Mouse (Mus musculus) stomach, postnatal 0 days (tissue): ENCODE results near the gene Serpina1a. TPM values are rescaled to one million over a fixed set of nuclear protein-coding genes. Genes with fewer than 3 reads are reported as not detected.
"Not testable (repeated sequence)": the region's sequence is repeated elsewhere in the genome, so short reads cannot be mapped to it uniquely, and the experiment has no call there.

ENCODE experiments used
- ATAC-seq: fragments of 200-750 bp; cut with Nextera tagmentation; 2 replicates; pipeline ENCODE4 v1.8.0; 2017; ENCODE audit not compliant: low FRiP score, low TSS enrichment
- DNase-seq: peaks from one replicate; pipeline ENCODE4 v3.0.0-alpha.2; 2016; ENCODE audit warnings: low spot score
- H3K27ac ChIP-seq: fragments of 300-500 bp; sonication (generic); replicated peaks from 2 replicates; pipeline ENCODE4 v1.5.1; 2014; ENCODE audit warnings: mild to moderate bottlenecking, control low read depth
- H3K27me3 ChIP-seq: fragments of 300-500 bp; sonication (generic); 2 replicates; pipeline ENCODE4 v1.6.1; 2014; ENCODE audit warnings: low read length; ENCODE audit not compliant: control insufficient read depth, insufficient read depth
- H3K36me3 ChIP-seq: fragments of 300-500 bp; sonication (generic); 2 replicates; pipeline ENCODE4 v1.6.1; 2014; ENCODE audit warnings: low read length, mixed read lengths; ENCODE audit not compliant: control insufficient read depth, insufficient read depth
- H3K4me1 ChIP-seq: fragments of 300-500 bp; sonication (generic); replicated peaks from 2 replicates; pipeline ENCODE4 v1.6.1; 2014; ENCODE audit warnings: antibody characterized with exemption; ENCODE audit not compliant: control insufficient read depth, insufficient read depth
- H3K4me2 ChIP-seq: fragments of 300-500 bp; sonication (generic); replicated peaks from 2 replicates; pipeline ENCODE4 v1.6.1; 2014; ENCODE audit warnings: low read depth, mild to moderate bottlenecking, control low read depth, moderate library complexity
- H3K4me3 ChIP-seq: fragments of 300-500 bp; sonication (generic); 2 replicates; pipeline ENCODE4 v1.5.1; 2014; ENCODE audit warnings: low read depth, low read length, control low read depth
- H3K9ac ChIP-seq: fragments of 300-500 bp; sonication (generic); 2 replicates; pipeline ENCODE4 v1.6.1; 2014; ENCODE audit warnings: mild to moderate bottlenecking, low read length, control low read depth, mixed read lengths
- H3K9me3 ChIP-seq: fragments of 300-500 bp; sonication (generic); 2 replicates; pipeline ENCODE4 v1.6.1; 2016; ENCODE audit warnings: low read length; ENCODE audit not compliant: control insufficient read depth
- WGBS: fragments of 180-500 bp; shearing (Covaris S2); extraction: QIAGEN DNeasy Blood & Tissue Kit; methylation state at CpG from one replicate; pipeline ENCODE4 v1.1.7; 2014; 5-methylcytosine and 5-hydroxymethylcytosine counted together
- polyA plus RNA-seq: library from polyadenylated mRNA; unstranded; fragments of >200 nt; fragmentation: Nextera tagmentation; extraction: Ambion mirVana; gene quantifications from 2 replicates; pipeline ENCODE4 v1.2.1, GENCODE M21; 2015

The Serpina1a gene
- 3.5 and 6.7 TPM in 2 replicates for polyA plus RNA-seq

DNA sequence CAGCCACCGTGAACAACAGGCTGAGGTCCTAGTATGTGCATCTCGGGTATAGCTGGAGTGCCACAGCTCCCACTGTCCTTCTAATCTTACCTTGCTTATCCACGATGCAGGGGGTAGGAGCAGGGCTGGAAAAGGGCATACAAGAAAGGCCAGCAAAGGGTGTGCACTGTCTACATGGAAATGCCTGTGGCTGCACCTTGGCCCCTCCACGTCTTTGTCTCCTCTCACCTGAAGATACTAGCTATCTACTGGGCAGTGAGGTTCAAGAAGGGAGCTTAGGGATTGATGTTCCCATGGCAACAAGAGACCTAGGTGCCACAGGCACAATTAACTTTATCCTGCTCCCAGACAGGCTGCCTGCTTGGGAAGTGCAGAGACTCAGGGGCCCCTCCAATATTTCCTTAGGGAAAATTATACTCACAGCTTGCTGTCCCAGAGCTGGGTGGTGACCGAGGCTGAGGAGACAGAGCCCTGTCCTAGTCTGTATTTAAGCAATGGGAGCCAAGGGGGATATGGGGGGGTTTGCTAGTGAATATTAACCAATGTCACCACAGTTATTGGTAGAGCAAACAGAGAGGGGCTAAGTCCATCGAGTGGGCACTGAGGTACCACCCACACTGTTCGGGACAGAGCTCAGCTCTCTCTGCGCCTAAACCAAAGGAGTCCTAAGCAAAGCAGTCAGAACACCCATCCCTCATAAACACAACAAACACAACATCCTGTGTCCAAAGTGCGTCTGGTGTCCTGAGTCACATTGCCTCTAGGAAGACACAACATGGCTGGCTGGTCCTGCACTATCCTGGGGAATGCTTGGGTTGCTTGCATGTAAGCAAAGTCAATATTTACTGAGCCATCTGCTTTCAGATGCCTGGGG is at the start of gene Serpina1a:
TSS of gene Serpina1a (minus strand) at position 462 of the 874 bp plus-strand sequence.
- ATAC-seq, H3K4me1 ChIP-seq, H3K27me3 ChIP-seq, H3K9ac ChIP-seq, DNase-seq, H3K4me3 ChIP-seq, H3K36me3 ChIP-seq, H3K4me2 ChIP-seq, H3K27ac ChIP-seq, H3K9me3 ChIP-seq: not testable (repeated sequence)
- WGBS = 65% methylated on average over 9 of the region's 9 CpGs

DNA sequence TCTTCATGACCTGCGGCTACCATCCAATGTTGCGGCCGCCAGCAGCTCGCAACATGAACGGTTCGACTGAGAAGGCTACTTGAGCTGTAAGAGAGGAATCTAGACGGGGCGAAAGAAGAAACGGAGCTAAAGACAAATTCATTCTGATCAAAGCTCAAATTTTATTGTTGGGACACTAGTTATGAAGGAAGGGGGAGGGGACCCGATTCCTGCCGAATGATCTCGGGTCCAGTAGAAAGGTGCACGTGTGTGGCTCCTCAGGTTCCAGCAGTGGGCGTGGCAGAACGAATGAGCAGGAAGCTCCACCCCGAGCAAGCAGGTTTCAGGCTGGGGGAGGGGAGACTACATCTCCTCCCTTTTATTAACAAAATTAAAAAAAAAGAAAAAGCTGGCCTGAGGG is 45.8 kb upstream of the Serpina1a start:
- H3K27me3 ChIP-seq, H3K4me3 ChIP-seq, H3K4me2 ChIP-seq, H3K4me1 ChIP-seq, H3K9ac ChIP-seq, ATAC-seq, H3K27ac ChIP-seq, H3K9me3 ChIP-seq, DNase-seq, H3K36me3 ChIP-seq: not testable (repeated sequence)
- WGBS = 87% methylated on average over 10 of the region's 16 CpGs

DNA sequence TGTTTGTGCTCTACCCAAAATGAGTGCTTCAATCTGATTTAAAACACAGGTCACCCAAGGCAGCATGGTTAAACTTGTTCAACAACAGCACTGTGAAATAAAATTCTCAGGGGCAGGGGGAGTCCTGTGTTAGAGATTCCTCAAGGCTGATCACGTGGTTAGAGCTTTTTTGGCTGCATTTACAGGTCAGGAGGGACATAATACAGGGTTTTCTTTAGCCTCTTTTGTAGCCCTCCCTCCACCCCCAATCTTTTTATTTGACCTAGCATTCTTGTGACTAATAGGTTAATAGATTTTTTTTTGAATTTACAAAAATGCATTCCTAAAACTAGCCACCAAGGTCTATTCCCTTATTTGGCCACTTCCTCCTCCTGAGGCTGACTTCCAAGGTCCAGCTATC is 44.4 kb upstream of the Serpina1a start:
- not testable (repeated sequence) for H3K4me3 ChIP-seq, H3K4me2 ChIP-seq, H3K27me3 ChIP-seq, H3K36me3 ChIP-seq, H3K9ac ChIP-seq, H3K27ac ChIP-seq, DNase-seq, H3K4me1 ChIP-seq, H3K9me3 ChIP-seq, ATAC-seq
- WGBS = 17% methylated on average over 1 of the region's 1 CpGs

DNA sequence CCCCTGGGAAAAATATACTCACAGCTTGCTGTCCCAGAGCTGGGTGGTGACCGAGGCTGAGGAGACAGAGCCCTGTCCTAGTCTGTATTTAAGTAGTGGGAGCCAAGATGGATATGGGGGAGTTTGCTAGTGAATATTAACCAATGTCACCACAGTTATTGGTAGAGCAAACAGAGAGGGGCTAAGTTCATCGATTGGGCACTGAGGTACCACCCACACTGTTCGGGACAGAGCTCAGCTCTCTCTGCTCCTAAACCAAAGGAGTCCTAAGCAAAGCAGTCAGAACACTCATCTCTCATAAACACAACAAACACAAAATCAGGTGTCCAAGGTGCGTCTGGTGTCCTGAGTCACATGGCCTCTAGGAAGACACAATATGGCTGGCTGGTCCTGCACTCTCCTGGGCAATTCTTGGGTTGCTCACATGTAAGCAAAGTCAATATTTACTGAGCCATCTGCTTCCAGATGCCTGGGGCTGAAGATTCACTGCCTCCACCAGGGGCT is 41.5 kb upstream of the Serpina1a start, which contains the start of gene Serpina1c:
TSS of gene Serpina1c (minus strand) at position 51 of the 504 bp plus-strand sequence.
- not testable (repeated sequence) for DNase-seq, H3K4me3 ChIP-seq, H3K27me3 ChIP-seq, H3K9ac ChIP-seq, H3K4me1 ChIP-seq, H3K4me2 ChIP-seq, ATAC-seq, H3K36me3 ChIP-seq, H3K9me3 ChIP-seq, H3K27ac ChIP-seq
- WGBS = 69% methylated on average over 4 of the region's 4 CpGs

DNA sequence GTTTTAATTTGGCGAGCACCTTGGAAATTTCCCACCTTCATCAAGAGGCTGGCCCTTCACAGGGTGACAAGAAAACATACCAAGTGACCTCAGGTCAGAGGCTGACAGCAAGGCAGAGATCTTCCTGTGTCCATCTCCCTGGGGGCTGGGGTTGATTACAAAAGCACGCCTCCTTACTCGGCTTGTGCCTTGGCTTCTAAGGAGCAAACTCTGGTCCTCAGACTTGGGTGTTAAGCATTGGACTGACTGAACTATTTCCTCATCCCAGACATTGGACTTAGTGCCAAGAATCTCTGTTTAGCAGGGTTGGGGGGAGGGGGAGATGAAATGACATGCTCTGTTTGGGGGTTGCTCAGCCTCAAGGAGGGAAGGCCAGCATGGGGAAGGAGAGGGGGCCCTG is 38.6 kb upstream of the Serpina1a start:
- H3K36me3 ChIP-seq, DNase-seq, ATAC-seq, H3K4me1 ChIP-seq, H3K9me3 ChIP-seq, H3K4me2 ChIP-seq, H3K27me3 ChIP-seq, H3K4me3 ChIP-seq, H3K27ac ChIP-seq, H3K9ac ChIP-seq: not testable (repeated sequence)
- 89% methylated on average over 3 of the region's 3 CpGs for WGBS

DNA sequence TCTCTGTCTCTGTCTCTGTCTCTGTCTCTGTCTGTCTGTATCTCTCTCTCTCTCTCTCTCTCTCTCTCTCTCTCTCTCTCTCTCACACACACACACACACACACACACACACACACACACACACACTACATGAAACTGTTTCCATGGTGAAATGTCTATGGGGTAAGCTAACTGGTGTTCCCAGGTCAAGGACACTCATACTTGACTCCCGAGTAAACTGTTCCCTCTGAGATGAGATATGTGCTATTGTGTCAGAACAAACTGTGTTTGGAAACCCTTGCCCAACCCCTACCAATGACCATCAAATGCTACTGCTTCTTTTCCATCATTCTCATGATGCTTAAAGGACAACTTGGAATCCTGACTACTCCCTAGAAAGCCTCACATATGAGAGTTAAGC is 3.5 kb upstream of the Serpina1a start:
- not testable (repeated sequence) for H3K4me3 ChIP-seq, ATAC-seq, H3K4me2 ChIP-seq, H3K4me1 ChIP-seq, H3K27ac ChIP-seq, H3K27me3 ChIP-seq, H3K9me3 ChIP-seq, DNase-seq, H3K9ac ChIP-seq, H3K36me3 ChIP-seq
- 55% methylated on average over 1 of the region's 1 CpGs for WGBS
